Mouse (Mus musculus): ENCODE results near the gene Pnldc1.

- no peak for TF ChIP-seq CTCF (IDR thresholded peaks at IDR 0.05; ENCODE audit: extremely low read depth, insufficient read depth, low read length)
- TF ChIP-seq POLR2A (IDR thresholded peaks at IDR 0.05; ENCODE audit: extremely low read depth, insufficient read depth, low read length): no peak
Observed at GRCm38 (mm10) chr17:12921073-12921472, 11.0 kb upstream of the Pnldc1 start.

Measured in cortical plate, adult 2 months (tissue).